Mouse (Mus musculus) limb, embryonic 13.5 days (tissue): Measurements from ENCODE around the gene Tssk2. TPM values are rescaled to one million over a fixed set of nuclear protein-coding genes. Genes with fewer than 3 reads are reported as not detected.

Experiments used
- ATAC-seq: fragments of 200-750 bp; cut with Nextera tagmentation; 2 replicates; pipeline ENCODE4 v1.8.0; 2017; ENCODE audit warnings: low read depth, moderate number of reproducible peaks, moderate TSS enrichment; ENCODE audit not compliant: low FRiP score
- H3K27ac ChIP-seq: fragments of 300-500 bp; sonication (generic); 2 replicates; pipeline ENCODE4 v1.5.1; 2015; ENCODE audit warnings: inconsistent platforms, mild to moderate bottlenecking, moderate library complexity
- H3K27me3 ChIP-seq: fragments of 300-500 bp; sonication (generic); 2 replicates; pipeline ENCODE4 v1.6.1; 2015; ENCODE audit warnings: mild to moderate bottlenecking, inconsistent platforms
- H3K36me3 ChIP-seq: fragments of 300-500 bp; sonication (generic); 2 replicates; pipeline ENCODE4 v1.6.1; 2015; ENCODE audit warnings: inconsistent platforms, mild to moderate bottlenecking, moderate library complexity
- H3K4me1 ChIP-seq: fragments of 300-500 bp; sonication (generic); 2 replicates; pipeline ENCODE4 v1.6.1; 2015; ENCODE audit warnings: inconsistent platforms
- H3K4me2 ChIP-seq: fragments of 300-500 bp; sonication (generic); replicated peaks from 2 replicates; pipeline ENCODE4 v1.6.1; 2015; ENCODE audit warnings: inconsistent platforms, mild to moderate bottlenecking, moderate library complexity
- H3K4me3 ChIP-seq: fragments of 300-500 bp; sonication (generic); 2 replicates; pipeline ENCODE4 v1.5.1; 2015; ENCODE audit warnings: moderate library complexity, mild to moderate bottlenecking, inconsistent platforms
- H3K9ac ChIP-seq: fragments of 300-500 bp; sonication (generic); 2 replicates; pipeline ENCODE4 v1.6.1; 2015; ENCODE audit warnings: mild to moderate bottlenecking, inconsistent platforms
- H3K9me3 ChIP-seq: fragments of 300-500 bp; sonication (generic); 2 replicates; pipeline ENCODE4 v1.6.1; 2016; ENCODE audit warnings: inconsistent platforms
- WGBS: fragments of 180-500 bp; shearing (Covaris S2); methylation state at CpG from one replicate; pipeline ENCODE4 v1.1.7; 2015; 5-methylcytosine and 5-hydroxymethylcytosine counted together
- polyA plus RNA-seq: library from polyadenylated mRNA; unstranded; fragments of >200 nt; fragmentation: Nextera tagmentation; extraction: Ambion mirVana; gene quantifications from 2 replicates; pipeline ENCODE4 v1.2.1, GENCODE M21; 2015

Gene Tssk2
- polyA plus RNA-seq, 1 experiment from 2014 or later, result not detected

DNA sequence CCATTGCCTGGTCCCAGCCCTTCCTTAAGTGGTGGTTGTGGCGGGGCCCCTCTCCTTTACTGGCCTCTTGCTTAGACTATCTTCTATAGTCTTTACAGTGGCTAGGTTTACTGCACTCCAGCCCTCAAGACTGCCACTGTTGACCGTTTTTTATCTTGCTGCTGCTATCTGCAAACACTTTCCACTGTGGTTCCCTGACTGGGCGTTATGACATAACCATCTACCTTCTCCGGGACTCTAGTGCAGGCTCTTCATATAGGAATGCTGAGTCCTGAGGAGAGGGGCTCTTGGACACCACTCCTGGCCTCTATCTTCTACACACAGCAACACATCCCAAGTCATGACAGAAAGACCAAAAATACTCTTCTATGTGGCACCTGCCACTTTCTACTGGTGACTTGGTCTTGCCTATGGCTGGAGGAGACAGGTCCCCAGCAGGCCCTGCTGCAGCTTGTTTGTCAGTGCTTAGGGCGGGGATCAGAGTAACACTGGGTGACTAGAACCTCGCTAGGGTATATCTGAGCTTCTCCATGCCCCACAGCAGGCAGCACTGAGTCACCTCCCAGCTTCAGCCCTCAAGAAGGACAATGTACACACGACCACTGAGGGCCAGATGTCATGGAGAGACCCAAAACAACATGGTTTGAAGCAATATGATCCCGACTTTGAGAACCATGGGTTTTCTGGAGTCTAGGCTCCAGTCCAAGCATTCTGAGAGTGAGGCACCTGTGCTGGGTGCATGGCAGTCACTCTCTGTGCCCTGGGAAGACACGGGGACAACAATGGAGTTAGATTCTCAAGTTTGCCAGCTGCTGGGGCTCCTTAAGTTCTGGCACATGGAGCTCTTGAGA is 35.4 kb downstream of the Tssk2 start:
- Histone ChIP-seq H3K27me3 (peaks cover 24% of the 10 kb centered on the region), H3K9ac (no peak overlapping the region), H3K36me3 (no peaks in the 10 kb centered on the region), H3K4me2 (no peak overlapping the region), H3K4me3 (no peak overlapping the region), H3K27ac (no peak overlapping the region), H3K9me3 (no peaks in the 10 kb centered on the region), H3K4me1 (peaks cover 1% of the 10 kb centered on the region; the same call in 1 of the 2 replicates)
- WGBS, result 60% methylated on average over 9 of the region's 9 CpGs
- no peak for ATAC-seq

DNA sequence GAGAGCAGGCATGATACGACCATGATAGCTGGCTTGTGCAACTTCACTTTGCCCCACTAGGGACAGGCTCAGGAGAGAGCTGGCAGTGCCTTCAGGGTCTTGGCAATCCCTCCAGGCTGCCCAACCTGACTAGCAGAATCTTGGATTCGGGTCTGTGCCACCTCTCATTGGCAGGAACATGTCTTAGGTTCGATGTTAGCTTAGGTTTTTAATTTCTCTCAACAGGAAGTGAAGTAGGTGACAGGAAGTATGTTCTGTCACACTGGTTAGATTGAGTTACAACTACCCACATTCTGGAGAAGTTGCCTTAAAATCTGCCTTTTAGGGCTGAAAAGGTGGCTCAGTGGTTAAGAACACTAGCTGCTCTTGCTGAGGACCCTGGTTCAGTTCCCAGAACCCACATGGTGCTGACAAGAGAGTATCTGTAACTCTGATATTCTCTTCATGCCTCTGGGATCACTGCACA is 36.0 kb downstream of the Tssk2 start:
- Histone ChIP-seq H3K9ac (no peak overlapping the region), H3K4me3 (no peak overlapping the region), H3K27me3 (peaks cover 24% of the 10 kb centered on the region), H3K36me3 (no peaks in the 10 kb centered on the region), H3K4me1 (no peaks in the 10 kb centered on the region), H3K4me2 (no peak overlapping the region), H3K27ac (no peak overlapping the region), H3K9me3 (no peaks in the 10 kb centered on the region)
- no peak for ATAC-seq
- WGBS, result 56% methylated on average over 3 of the region's 3 CpGs

DNA sequence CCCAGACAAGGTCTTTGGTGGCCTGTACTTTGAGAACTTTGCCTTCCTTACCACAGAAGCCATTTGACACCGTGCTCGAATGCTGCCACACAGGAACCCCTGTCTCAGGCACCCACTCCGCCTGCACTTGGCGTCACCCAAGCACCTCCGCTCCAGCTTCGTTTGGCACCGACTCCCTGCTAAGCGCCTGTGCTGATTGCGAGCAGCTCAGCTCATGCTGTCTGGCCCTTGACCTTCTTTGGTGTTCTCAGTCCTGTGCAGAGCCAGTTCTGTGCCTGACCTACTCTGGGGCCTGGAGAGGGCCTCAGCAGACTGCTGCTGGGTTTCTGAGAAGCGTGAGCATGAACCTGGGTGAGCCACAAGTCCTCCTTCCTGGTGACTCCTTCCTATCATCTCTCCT is 38.3 kb downstream of the Tssk2 start:
- Histone ChIP-seq H3K9me3 (no peaks in the 10 kb centered on the region), H3K4me3 (no peak overlapping the region), H3K4me2 (no peak overlapping the region), H3K9ac (no peak overlapping the region), H3K4me1 (no peaks in the 10 kb centered on the region), H3K27me3 (peaks cover 24% of the 10 kb centered on the region), H3K27ac (no peak overlapping the region), H3K36me3 (no peaks in the 10 kb centered on the region)
- no peak for ATAC-seq
- 80% methylated on average over 10 of the region's 10 CpGs for WGBS

DNA sequence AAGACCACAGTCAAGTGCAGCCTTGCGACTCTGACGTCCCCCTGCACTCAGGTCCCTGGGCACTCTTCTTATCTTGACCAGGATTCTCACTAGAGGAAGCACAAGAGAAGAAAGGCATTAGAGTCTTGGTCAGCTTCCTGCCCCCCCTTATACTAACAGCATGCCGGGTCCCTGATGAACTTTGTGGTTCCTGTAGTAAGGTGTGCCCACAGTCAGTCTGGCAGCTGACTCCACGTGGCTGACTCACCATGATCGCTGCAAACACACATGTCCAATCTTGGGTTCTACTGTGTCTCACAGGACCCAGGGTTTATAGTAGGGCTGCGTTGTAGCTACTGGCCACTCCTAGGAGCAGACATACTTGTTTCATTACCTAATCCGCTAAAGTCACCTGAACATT is 39.8 kb downstream of the Tssk2 start:
- Histone ChIP-seq H3K9me3 (no peaks in the 10 kb centered on the region), H3K4me3 (no peak overlapping the region), H3K27ac (no peak overlapping the region), H3K36me3 (no peaks in the 10 kb centered on the region), H3K9ac (no peak overlapping the region), H3K4me1 (no peaks in the 10 kb centered on the region), H3K27me3 (peaks cover 24% of the 10 kb centered on the region), H3K4me2 (no peak overlapping the region)
- no peak for ATAC-seq
- WGBS, result 79% methylated on average over 7 of the region's 7 CpGs

DNA sequence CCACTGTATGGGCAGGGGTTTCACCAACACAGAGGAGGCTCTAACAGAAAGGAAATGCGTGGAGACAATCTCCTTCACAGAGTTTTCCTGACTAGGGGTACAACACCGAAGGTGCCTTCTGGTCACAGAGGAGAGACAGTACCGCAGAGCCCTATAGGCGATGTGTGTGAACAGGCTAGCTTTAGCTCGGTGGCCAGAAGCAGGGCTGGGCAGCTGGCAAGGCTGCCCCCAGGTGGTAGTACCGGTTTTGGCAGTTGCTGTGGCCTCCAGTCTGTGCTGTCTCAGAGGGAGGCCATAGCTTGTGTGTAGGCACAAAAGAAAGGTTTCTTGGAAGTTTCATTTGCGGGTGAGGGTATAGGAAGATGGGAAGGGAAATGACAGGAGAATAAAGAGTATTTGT is 40.4 kb downstream of the Tssk2 start:
- Histone ChIP-seq H3K4me2 (no peak overlapping the region), H3K9ac (no peak overlapping the region), H3K4me1 (no peaks in the 10 kb centered on the region), H3K4me3 (no peak overlapping the region), H3K9me3 (no peaks in the 10 kb centered on the region), H3K36me3 (no peaks in the 10 kb centered on the region), H3K27ac (no peak overlapping the region), H3K27me3 (peaks cover 24% of the 10 kb centered on the region)
- ATAC-seq, result peak; percentile 69; the same call in 1 of the 2 replicates
- 11% methylated on average over 7 of the region's 7 CpGs for WGBS

DNA sequence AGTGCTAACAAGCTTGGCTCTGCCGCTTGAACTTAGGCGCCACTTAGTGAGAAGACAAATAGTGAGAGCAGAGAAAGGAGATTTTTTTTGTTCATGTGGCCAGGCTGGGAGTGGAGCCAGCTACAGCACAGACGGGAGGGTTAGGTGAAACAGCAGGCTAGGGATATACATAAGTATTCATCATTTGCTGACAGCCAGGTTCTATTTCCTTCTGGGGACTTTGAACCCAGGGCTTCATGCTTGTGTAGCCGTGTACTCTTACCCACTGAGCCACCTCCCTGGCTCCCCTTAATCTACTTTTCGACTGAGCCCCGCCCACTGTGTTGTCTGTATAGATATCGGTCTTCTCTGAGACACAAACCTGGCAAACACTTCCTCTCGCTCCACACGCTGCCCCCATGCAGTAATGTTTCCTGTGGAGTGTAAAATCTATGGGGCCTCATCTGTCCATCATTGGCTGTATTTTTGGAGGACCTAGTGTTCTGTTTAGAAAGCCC is 40.9 kb downstream of the Tssk2 start:
- Histone ChIP-seq H3K4me3 (no peak overlapping the region), H3K36me3 (no peaks in the 10 kb centered on the region), H3K27me3 (peaks cover 24% of the 10 kb centered on the region), H3K4me2 (no peak overlapping the region), H3K27ac (no peak overlapping the region), H3K9me3 (no peaks in the 10 kb centered on the region), H3K4me1 (no peaks in the 10 kb centered on the region), H3K9ac (no peak overlapping the region)
- 65% methylated on average over 9 of the region's 9 CpGs for WGBS
- ATAC-seq, result no peak

DNA sequence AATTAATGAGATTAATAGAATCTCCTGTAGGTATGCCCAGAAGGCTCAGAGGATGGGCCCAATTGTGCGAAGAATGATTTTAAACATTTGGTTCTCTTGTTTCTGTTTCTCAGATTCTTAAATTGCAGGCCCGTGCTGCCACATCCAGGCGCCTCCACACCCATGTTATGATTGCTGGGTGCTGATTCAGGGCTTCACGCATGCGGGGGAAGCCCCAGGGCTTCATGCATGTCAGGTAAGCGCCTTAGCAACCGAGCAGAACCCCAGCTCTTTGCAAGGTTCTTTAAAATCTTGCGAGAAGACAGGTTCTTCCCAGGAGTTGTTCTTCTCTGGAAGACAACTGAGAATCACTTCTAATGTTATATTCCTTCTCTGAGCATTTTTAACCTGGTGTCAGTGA is 45.0 kb downstream of the Tssk2 start:
- Histone ChIP-seq H3K4me3 (no peak overlapping the region), H3K36me3 (no peaks in the 10 kb centered on the region), H3K4me1 (no peaks in the 10 kb centered on the region), H3K27ac (no peak overlapping the region), H3K4me2 (no peak overlapping the region), H3K9ac (no peak overlapping the region), H3K27me3 (0 out of 2 replicates have a peak, but pooled peaks cover under 1% of the 10 kb centered on the region), H3K9me3 (no peaks in the 10 kb centered on the region)
- WGBS, result 65% methylated on average over 8 of the region's 8 CpGs
- no peak for ATAC-seq

DNA sequence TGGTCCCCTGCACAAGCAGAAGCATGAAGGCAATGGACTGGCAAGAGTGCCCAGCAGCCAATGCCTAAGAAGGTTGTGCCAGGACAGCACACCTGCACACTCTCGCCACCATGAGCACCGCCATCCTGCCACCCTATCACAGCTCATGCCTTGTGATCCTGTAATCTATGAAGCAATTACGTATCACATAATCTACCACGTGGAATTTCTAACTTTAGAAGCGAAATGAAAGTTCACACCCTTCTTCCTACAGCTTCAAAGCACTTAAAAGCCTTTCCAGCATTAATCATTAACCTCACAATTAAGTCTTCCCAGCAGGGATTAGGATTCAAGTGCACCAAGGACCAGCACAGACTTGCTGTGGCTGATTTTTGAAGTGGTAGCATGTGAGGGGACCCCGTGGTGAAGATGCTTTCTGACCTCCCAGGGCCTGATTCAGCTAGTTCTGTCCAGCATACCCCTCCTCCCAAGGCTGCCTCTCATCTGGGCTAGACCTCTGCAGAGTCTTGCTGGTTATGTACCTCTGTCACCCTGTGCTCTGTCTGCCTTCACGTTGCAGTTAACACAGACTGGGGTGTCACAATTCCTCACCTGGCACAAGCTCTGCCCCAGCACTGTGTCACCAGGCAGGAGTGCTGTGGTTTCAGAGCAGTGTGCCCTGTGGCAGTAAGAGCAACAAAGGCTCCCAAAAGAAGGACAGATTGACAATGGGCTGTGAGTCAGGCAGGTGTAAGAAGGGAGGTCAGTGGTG is 46.8 kb downstream of the Tssk2 start:
- H3K4me2 ChIP-seq, result no peak overlapping the region
- no peaks in the 10 kb centered on the region for H3K36me3 ChIP-seq
- no peaks in the 10 kb centered on the region for H3K9me3 ChIP-seq
- no peak overlapping the region for H3K9ac ChIP-seq
- peaks cover 3% of the 10 kb centered on the region; the same call in 1 of the 2 replicates for H3K4me1 ChIP-seq
- no peak overlapping the region for H3K4me3 ChIP-seq
- no peak overlapping the region for H3K27ac ChIP-seq
- 59% methylated on average over 7 of the region's 7 CpGs for WGBS
- H3K27me3 ChIP-seq, result no peaks in the 10 kb centered on the region
- ATAC-seq, result no peak

DNA sequence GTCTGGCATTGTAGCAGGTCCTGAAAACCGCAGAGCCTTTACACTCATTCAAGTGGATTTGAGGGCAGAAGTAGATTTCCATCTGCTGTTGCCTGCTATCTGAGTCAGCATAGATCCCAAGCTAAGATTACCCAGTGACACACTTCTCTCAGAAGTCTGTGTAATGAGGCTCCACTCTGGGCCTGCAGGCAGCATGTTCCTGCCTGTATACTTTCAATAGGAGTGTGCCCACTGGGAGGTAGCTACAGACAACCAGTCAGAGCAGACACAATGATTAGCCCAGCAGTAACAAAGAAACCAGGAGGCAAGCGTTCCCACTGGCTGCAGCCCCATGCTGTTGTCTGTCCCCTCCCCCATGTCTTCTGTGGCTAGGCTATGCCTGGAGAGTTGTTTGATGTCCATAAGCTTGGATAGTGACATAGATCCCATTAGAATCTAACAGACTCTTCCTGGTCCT is 51.0 kb downstream of the Tssk2 start:
- no peak for ATAC-seq
- Histone ChIP-seq H3K9ac (no peak overlapping the region), H3K4me3 (no peak overlapping the region), H3K4me1 (peaks cover 8% of the 10 kb centered on the region; the same call in 1 of the 2 replicates), H3K27ac (no peak overlapping the region), H3K36me3 (no peaks in the 10 kb centered on the region), H3K4me2 (no peak overlapping the region), H3K9me3 (no peaks in the 10 kb centered on the region), H3K27me3 (no peaks in the 10 kb centered on the region)
- 39% methylated on average over 2 of the region's 2 CpGs for WGBS

Other genes with a start within 250 kb of the Tssk2 start
- 48.1 and 49.8 TPM in 2 replicates for gene Med15, start 165.7 kb upstream of the Tssk2 start, polyA plus RNA-seq
- gene Klhl22, start 139.0 kb upstream of the Tssk2 start, polyA plus RNA-seq, result 92.9 and 106 TPM in 2 replicates
- 28.8 and 29.4 TPM in 2 replicates for gene Scarf2, start 101.4 kb upstream of the Tssk2 start, polyA plus RNA-seq
- gene B830017H08Rik, start 65.5 kb upstream of the Tssk2 start, polyA plus RNA-seq, result 0.09 and 0.36 TPM in 2 replicates
- 2.7 and 3.0 TPM in 2 replicates for gene Car15, start 60.3 kb upstream of the Tssk2 start, polyA plus RNA-seq
- 0.32 and 0.53 TPM in 2 replicates for gene Gm20518, start 7.0 kb upstream of the Tssk2 start, polyA plus RNA-seq
- gene Tssk1, start 4.4 kb upstream of the Tssk2 start, polyA plus RNA-seq, result 0.04 TPM in 1 of 2 replicates, not detected in the other
- 97.8 and 105 TPM in 2 replicates for gene Dgcr2, start 75 bp upstream of the Tssk2 start, polyA plus RNA-seq
- gene Ess2, start 12.7 kb downstream of the Tssk2 start, polyA plus RNA-seq, result 49.8 and 50.7 TPM in 2 replicates
- 0.13 TPM in 1 of 2 replicates, not detected in the other for gene Gsc2, start 16.4 kb downstream of the Tssk2 start, polyA plus RNA-seq
- gene Slc25a1, start 29.6 kb downstream of the Tssk2 start, polyA plus RNA-seq, result 84.0 and 85.0 TPM in 2 replicates
- 0.37 TPM in 1 of 2 replicates, not detected in the other for gene Vpreb2, start 81.8 kb downstream of the Tssk2 start, polyA plus RNA-seq
- 113 and 115 TPM in 2 replicates for gene Dgcr6, start 154.2 kb downstream of the Tssk2 start, polyA plus RNA-seq
- 8.8 and 9.5 TPM in 2 replicates for gene Prodh, start 191.6 kb downstream of the Tssk2 start, polyA plus RNA-seq
- 6.4 and 6.5 TPM in 2 replicates for gene Rtn4r, start 229.0 kb downstream of the Tssk2 start, polyA plus RNA-seq